Mouse (Mus musculus) spleen, postnatal 4 days (tissue): ENCODE measurements around the gene Fhit.
"Not testable (repeated sequence)": the region's sequence is repeated elsewhere in the genome, so short reads cannot be mapped to it uniquely, and the experiment has no call there.

ENCODE experiments used
- DNase-seq, 2 experiments: peaks; one replicate each; pipeline ENCODE4 v3.0.0; 2022; ENCODE audit warnings: low spot score in 2 of 2

Fhit gene

DNA sequence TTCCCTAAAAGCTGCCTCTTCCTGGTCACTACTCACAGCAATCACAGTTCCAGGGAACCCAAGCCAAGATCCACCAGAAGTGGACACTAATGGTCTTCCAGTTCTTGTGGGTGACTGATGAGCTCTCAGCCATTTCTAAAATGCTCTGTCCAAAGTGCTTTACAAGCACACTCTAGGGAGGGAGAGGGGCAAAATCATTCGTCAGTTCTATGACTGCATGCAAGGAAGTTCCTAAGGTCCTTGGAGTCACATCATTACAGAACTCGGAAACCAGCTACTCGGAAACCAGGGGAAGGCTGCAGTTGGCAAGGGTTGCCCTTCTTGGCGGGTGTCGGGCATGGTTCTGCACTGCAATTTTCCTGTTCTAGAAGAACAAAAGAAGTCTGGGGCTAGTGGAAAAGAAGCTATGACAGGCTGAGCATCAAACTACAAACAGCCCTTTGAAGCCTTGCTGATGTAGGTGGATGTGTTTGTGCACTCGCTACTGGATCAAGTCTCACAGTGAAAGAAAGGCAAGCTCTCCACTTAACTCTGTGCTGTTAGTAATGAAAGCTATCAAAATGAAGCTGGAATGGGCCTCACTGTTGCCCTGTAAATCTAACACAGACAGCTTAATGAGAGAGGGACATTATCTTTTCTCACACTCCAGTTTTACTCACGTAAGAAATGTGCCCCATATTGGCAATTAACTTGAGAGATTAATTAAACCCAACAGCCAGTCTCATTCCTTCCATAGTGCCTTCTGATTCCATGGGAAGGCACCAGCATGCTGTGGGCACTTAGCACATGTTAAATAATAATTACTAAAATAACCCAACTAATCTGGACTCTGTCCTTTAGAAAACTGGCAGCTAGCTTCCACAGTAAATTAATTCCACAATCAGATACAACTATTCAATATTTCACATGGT is 243.7 kb downstream of the Fhit start:
- DNase-seq = no peak

DNA sequence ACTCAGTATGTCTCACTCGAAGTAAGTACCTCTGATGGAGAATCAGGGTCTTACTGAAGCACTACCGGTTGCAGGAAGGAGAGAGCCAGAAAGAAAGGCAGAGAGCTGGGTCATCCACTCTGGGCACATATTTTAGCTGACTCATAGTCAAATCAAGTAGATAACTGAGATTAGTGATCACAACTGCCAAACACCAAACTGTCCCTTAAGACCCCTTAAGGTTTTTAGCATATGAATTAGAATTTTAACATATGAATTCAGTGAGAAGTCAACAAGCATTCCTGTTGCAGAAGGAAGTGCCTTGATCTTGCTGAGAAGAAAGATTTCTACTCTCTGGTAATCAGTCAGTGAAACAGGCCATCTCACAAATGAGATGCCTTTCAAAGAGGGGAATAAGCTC is 253.8 kb downstream of the Fhit start:
- DNase-seq = no peak

DNA sequence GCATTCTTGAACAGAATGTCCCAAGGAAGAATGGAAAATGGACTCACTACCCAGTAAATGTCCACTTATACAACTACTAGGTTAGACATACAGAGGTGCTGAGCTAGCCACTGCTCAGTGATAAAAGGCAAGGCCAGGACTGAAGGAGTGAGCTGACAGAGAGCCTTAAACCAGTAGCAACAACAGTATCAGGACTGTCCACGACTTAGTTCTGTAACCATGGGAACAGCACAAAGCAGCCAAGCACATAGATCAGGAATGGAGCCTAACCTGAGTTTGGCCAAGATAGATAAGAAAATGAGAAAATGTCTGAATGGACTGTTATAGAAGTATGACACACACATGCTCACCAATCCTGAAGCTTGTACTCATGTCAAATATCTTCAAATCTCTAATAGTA is 279.1 kb downstream of the Fhit start:
- DNase-seq = no peak

DNA sequence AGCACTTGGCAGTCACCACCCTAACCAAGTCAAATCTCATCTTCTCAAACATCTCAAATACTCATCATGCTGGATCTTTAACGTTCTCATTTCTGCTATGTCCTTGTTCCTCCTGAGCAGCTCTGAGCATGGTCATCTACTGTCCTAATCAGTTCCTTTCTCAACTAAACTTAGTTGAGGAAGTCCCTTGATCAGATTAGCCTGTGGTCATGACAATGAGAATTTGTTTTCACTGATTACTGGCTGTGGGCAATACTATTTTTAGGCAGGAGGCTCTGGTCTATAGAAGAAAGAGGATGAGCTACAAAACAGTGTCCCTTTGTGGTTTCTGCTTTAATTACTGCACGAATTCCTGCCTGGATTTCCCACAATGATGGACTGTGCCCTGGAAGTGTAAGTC is 281.1 kb downstream of the Fhit start:
- no peak for DNase-seq

DNA sequence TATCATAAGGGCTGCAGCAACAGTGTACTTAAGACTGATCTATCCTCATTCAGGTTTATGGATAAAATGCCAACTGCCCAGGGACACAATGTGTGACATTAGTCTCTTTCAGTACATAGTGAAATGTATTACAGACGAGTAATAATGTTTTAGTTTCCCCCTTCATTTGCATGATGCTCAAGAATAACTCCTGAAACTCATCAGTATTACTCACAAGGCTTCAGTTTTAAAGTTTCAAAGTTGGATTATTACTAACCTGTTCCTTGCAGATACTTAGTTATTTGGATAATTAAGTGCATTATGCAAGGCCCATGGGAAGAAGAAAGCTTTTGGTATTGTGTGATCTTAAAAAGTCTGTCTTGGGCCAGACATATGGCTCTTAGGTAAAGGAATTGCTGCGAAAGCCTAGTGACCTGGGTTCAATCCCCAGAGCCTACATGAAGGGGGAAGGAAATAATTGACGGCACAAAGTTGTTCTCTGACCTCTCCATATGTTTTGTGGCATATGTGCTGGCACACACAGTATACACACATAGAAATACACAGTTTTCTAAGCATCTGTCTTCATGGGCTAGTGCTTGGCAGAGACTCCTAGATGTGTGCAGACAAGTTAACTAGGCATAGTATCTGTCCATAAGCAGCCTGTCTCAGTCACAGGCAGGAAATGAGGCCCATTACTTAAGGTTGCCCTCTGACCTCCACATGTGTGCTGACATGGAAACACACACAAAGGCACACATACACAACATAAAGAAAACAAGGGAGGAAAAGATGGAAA is 287.1 kb downstream of the Fhit start:
- no peak for DNase-seq

DNA sequence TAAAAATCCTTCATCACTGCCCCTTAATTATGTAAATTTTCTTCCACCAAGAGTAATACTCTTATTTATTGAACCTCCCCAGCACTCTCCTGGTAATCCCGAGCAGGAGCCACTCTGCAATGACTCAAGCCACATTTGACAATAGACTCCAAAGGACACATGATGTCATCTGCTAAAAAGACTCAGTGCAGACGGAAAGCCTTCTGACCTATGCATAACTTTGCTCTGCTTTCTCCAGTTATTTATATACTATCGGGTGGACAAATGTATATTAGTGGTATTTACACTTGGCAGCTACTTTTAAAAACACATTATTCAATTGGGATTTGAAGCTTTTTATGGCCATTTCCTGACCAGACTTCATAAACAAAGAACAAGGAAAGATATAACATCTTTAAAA is 304.2 kb downstream of the Fhit start:
- DNase-seq = no peak

DNA sequence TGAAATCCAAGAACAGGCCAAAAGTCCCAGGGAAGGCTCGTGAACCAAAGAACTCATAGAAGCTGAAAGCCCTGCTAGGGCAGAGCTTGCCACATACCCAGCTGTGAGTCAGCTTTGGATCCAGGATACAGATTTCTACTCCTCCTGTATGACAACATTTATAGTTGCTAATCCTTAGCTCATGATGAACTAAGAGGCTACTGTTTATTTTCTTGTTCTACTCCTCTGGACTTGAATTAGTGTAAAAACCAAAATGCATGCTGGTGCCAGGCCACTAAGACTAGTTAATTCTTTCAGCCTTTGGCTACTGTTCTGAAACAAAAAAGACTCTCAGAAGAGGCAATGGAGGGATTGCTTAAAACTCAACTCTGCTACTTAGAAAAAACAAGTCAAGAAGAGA is 309.9 kb downstream of the Fhit start:
- no peak for DNase-seq

DNA sequence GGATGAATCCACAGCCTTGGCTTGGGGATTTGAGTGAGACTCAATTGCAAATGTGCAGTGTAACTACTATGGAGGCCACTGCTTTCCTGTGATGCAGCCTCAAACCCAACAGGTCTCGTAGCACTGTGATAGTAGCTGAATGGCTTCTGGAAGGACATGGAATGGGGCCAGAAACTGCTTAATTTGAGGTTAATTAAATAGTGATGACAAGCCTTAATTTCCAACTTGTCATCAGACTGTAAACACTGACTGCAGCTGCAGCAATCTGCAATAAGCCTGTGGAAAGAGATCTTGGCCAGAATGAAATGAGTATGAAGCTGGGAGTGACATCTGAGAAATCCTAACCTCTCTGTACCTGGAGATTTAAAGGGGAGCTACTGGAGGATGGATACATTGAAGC is 325.8 kb downstream of the Fhit start:
- no peak for DNase-seq

DNA sequence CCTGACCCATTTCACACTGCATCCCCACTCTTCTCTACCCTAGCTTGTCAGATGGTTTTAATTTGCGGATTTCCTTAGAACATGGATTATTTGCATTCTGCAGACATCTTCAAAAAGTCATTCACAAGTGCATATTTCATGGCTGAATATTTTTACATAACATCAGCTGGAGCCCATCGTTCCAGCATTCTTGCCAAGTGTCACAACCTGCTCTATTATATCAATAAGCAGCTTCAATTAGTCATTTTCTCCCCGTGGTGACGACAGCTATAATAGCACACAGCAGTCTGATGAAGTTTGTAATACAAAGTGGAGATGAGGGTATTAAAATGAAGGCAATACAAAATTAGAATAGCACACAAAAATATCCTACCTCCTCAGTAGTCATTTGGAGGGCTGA is 337.0 kb downstream of the Fhit start:
- no peak for DNase-seq

DNA sequence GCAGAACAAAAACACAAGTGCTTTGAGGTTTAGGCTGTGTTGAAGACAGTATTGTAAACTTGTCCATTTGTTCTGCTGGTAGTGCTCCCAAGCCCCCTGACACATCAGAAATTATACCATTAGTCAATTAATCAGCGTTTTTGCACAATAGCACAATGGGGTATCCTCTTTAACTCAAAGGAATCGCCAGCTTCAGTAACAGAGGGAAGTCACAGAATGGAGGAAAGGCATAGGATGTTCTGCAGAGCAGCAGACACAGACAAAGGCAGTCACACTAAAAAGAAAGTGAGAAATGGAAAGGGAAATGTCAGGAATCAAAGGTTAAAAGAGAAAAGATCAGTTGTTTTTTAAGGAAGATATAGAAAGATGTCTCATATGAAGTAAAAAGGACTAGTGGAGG is 348.3 kb downstream of the Fhit start:
- DNase-seq = no peak

DNA sequence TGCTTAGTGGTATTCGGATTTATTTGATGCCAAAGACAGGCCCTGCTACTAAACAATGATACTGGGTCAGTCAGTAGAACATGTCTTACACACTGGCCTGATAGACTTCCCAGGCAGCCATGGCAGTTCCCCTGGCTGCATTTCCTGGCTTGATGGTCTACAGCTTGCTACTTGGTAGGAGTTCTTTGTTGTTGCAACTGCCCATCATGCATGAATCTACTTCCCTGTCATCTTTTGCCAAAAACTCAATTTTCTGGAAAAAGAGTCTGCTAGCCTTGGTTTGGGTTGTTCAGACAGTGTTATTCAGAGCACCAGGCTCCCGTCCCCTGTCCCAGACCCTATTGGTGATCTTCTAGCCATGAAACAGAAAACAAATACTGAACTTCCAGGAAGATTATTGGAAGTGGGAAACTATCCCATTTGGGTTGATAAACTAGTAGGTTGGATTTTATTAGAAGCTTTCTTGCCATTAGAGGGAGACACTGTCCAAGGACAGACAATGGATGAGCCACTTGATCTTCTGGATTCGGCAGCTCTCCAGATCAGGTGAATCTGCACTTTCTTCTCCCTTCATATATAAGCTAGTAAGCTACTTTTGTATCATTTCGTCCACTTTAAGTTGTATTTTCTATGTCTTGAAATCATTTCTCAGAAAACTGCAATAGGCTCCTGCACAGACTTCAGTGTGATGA is 363.2 kb downstream of the Fhit start:
- DNase-seq = no peak

DNA sequence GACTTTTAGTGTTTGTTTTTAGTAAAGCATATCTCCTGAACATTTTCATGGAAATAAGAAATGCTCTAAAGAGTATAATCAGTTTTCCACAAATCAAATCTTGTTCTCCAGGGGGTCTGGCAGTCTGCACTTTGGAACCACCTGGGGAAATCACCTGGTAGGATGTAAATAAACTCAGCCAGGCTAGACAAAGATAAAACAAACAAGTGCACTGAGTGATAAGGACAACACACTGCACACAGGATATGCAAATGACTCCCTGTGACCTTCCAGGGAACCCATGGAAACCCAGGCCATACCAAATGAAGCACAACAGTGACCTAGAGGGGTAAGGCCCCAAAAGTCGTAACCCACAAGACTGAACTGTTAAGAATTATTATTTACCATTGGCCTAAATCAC is 364.2 kb downstream of the Fhit start:
- DNase-seq = no peak

DNA sequence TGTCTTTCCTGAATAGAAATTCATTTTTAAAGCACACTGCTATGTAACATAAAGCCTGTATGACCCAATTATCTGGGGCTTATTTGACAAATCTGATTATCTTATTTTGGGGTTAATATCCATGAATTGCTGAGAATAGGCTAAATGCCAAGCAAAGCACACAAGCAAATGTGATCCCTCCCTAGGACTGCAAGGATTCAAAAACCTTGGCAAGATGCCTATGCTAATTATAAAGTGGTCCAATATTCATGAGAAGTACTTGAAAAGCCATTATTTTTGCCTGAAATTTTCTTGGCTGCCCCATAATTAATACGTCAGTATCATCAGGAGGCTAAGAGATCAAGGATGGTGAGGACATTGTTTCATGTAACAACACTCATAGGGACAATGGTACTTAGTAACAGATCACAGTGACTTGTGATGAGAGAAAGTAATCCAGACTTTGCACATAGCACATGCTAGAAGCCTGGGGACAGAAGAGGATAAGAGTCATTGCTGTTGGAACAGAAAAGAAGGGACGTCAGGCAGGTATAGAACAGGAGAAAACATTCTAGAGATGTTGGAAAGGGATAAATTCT is 366.2 kb downstream of the Fhit start:
- DNase-seq = no peak

DNA sequence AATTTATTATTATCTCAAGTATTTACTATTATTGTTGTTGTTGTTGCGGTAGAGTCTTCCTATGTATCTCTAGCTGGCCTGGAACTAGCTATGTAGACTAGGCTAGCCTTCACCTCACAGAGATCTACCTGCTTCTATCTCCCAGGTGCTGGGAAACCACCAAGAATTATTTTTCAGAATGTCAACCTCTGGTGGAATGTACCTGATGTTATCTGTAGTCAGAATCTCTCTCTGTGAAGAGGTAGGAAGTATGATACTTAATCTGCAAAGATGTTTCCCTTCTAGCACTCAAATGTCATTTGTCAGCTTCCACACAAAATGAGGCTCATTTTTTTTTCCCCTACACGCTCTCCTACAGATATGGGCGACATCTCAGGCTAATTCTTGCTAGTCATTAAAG is 377.9 kb downstream of the Fhit start:
- DNase-seq = no peak

DNA sequence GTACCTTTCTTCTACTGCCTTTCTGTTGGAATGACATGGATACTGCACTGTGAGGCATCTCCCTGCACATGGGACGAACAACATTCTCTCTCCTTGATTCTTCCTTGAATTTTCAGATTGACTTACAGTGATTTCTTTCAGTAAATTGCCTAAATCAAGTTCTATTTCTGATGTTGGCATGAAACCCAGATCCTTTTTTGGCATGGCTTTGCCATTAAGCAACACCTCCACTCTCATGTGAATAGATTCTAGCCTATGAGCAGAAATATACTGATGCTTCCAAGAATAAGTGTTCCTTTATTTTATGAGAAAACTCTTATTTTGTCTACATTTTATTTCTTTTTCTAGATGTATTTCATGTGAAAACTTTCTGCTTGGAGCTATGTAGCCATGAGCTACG is 383.1 kb downstream of the Fhit start:
- no peak for DNase-seq

DNA sequence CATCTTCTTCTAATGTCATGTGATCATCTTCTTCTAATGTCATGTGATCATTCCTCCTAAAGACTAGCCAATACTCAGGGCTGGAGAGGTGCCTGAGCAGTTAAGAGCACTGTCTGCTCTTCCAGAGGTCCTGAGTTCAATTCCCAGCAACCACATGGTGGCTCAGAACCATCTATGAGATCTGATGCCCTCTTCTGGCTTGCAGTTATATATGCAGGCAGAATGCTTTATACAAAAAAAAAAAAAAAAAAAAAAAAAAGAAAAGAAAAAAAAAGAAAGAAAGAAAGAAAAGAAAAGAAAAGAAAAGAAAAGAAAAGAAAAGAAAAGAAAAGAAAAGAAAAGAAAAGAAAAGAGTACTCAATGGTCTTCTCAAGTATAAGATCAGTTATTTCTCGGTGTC is 407.0 kb downstream of the Fhit start:
- DNase-seq = not testable (repeated sequence)

DNA sequence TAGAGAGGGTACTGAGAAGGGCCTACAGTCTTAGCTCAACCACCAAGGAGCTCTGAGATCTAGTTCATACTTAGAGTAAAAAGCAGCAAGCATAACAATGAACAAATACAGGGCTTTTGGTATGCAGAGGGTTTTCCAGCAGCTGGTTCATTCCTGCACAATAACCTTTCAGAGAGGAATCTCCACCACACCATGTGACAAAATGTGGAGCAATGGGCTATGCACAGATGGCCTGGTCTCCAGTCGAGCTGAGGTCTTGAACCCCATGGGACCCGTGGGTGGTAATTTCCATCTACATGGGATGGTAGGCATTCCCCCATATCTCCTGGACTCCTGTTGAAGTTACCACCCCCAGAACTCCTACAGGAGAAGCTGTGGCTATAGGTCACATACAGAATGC is 423.8 kb downstream of the Fhit start:
- no peak for DNase-seq

DNA sequence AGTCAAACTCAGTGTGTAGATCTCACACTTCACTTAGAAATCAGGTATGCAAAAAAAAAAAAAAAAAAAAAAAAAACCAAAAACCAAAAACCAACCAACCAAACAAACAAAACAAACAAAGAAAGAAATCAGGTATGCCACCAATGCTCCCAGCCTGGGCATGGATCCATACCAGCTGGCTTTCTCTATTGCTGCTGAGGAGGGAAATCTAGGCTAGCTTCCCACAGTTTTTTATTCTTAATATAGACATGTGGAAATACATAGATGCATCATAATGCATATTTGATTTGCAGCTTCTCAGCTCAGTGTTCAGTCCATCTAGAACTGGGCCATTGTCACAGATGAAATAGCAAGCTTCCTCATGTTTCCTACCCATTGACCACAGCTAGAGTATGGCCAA is 439.3 kb downstream of the Fhit start:
- DNase-seq = no peak

DNA sequence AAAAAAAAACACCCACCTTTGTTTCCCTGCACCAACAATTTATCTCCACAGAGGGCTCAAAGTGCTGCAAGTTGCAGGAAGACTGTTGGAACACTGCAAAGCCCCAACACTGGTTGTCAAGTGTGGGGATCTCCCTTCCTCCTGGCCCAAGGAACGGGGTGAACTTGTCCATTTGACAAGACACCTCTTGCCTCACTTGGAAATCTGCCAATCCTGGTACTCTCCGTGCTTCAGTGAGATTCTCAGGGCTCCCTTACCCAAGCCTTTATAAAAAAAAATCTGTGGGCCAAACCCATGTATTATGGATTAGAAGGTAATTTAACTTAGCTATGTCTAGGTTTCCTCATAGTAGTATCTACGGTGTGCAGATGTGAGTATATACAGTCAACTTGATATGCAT is 448.9 kb downstream of the Fhit start:
- DNase-seq = no peak

DNA sequence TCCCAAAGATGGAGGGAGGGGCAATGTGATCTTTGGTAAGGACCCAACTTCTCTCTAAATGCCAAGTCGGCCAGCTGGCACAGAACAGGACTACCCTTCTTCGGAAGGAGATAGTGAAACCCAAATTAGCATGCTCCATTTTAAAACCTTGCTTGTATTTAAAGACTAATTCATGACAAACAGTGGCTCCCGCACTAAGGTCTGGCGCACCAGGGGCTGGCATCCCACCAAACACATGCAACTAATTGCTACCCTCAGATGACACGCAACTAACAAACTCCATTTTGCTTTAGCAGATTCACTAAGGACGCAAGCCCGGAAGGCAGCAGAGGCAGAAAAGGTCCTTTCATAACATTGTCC is 449.3 kb downstream of the Fhit start:
- no peak for DNase-seq

DNA sequence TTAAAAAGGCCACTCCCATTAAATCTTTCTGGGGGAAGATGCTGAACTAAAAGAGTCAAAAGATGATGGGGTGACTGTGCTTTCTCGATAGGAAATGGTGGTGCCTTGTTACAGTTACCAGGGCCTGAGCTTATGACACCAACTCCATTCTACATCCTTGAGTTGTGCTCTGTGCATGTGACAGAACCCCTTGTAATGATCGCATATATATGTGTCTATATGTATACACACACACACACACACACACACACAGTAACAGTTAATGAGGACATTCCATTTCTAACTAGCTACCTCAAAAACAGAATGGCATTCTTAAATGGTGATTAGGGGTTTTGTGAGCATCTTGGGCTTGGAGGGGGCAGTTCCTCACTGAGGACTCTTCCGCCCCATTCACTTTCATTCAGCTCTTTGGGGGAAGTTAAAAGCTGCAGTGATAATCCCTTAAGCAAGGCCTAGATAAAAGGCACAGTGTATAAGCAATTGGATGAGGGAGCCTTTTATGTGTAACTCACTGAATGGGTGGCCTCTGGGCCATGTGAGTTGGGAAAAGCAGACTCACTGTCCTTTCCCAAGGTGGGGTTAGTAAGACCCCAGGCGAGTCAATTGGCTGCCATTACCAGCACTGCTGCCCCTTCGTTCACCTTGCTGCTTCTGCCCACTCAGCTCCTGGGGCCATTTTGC is 449.9 kb downstream of the Fhit start:
- no peak for DNase-seq

DNA sequence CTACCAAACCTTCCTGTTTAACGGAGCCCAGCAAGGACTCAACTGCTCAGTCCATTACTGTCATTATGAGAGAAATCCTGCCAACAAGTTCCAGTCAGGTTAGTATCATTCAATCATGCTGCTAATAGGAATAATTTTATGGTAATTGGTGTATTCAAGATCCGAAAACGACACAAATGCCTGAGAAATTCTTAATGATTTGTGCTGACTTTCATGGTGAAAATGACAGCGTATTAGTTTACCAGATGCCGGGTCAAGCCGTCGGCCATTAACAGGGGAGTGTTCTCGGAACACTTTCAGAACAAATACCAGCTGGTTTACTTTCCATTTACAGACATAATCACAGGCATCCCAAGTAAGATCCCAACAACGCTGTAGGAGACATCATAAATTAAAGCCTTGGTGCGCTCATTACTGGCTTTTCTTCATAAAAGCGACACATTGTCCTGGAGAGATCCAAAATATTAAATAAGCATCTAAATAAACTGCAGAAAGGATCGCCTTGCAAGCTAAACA is 451.0 kb downstream of the Fhit start:
- DNase-seq = no peak
